Mouse (Mus musculus) adrenal gland, adult 8-10 months (tissue): Measurements from ENCODE around the gene Vim. TPM values are rescaled to one million over a fixed set of nuclear protein-coding genes. Genes with fewer than 3 reads are reported as not detected.

Experiments
- total RNA-seq, 4 experiments: library from RNA; stranded (reverse); gene quantifications; 2 replicates each; pipeline ENCODE4 v1.2.4; 2022

Gene Vim
- total RNA-seq, 4 experiments from 2014 or later: 106 to 291 (median 155) TPM

Other genes starting within 250 kb of the Vim start
- gene Cubn, start 82.1 kb upstream of the Vim start, total RNA-seq: under 1 TPM; 0.17 to 0.37 (median 0.21) TPM
- gene Trdmt1, start 29.3 kb upstream of the Vim start, total RNA-seq: 1 to 10 TPM; 3.6 to 8.0 (median 5.1) TPM
- 1 to 10 TPM in 3 of 4 experiments, under 1 TPM in 1; 0.74 to 1.8 (median 1.1) TPM for gene St8sia6, start 220.1 kb downstream of the Vim start, total RNA-seq